Mouse (Mus musculus): ENCODE data around the gene Foxa2. TPM values are rescaled to one million over a fixed set of nuclear protein-coding genes. Genes with fewer than 3 reads are reported as not detected.

Foxa2 gene
- polyA plus RNA-seq, 1 experiment from 2014 or later, result 2.4 TPM

DNA sequence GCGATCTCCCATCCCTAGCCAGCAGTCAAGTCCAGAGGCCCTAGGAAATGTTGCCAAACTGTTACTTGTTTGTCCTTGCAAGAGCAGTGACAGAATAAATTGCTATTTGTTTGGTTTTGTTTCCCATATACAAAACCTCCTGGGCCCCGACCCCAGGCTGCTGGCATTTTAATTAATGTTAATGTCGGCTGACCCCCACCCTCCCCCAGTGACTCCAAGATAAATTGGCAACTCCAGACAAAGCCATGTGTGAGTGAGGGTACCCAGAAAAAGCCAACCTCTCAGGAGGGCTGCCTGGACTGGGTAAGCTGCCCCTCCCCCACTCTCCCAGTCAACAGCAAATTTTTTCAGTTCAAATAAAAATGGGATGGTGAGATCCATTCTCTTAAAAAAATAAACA is 26.6 kb downstream of the Foxa2 start:
- no peak overlapping the region for H3K9ac ChIP-seq (replicated peaks; ENCODE audit: low read depth, low read length)
- no peaks in the 10 kb centered on the region for H3K9me3 ChIP-seq (ENCODE audit: control insufficient read depth, low read length)
- no peaks in the 10 kb centered on the region for H3K36me3 ChIP-seq (ENCODE audit: control insufficient read depth, insufficient read depth, low read length)
- no peak overlapping the region for H3K4me3 ChIP-seq (ENCODE audit: low read depth, low read length)
- no peak for ATAC-seq (ENCODE audit: low read depth)
- H3K27ac ChIP-seq (ENCODE audit: low read depth, low read length), result no peak overlapping the region
- H3K4me2 ChIP-seq (ENCODE audit: low read depth, low read length), result no peak overlapping the region
- 18% methylated on average over 3 of the region's 3 CpGs for WGBS
- no peaks in the 10 kb centered on the region for H3K4me1 ChIP-seq (ENCODE audit: control insufficient read depth, insufficient read depth, low read length)
- peaks cover 45% of the 10 kb centered on the region for H3K27me3 ChIP-seq (ENCODE audit: control insufficient read depth, insufficient read depth, low read length)

DNA sequence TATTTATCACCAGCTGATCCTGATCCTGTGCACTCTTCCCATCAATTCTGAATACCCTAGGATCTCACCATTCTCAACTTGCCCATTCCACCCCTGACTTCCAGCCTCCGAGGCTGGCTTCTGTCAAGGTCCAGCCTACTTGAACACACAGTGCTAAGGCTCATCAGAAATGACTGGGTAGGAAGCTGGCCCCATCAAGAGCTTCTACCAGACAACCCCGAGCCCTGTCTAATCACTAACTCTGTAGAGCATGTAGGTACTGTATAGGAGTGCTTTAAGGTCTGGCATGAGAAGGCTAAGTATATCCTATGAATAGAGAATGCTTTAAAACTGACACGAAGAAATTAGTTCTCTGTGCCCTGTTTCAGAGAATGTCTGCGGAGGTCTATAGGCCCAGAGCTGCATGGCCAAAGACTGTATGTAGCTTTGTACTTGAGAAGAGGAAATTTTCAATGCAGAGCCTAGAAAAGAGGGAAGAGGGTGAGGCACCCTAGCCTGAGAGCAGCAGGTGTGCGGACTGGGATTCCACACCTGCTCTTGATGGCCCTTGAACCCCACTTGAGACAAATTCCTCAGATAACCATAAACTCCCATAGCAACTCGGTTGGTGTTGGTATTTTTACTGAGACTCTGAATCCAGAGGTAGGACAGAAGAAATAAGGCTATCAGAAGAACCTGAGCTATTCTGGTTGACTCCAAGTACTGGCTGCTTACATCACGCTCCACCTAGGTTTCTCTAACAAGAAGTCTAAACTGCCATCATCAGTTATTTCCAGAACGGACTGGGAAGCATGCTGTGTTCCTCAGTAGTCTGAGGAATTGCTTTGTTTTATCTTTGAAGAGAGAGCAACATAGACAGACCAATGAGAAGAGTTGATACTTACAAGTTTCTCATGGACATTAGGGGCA is 28.7 kb downstream of the Foxa2 start:
- no peak for ATAC-seq (ENCODE audit: low read depth)
- Histone ChIP-seq H3K36me3 (ENCODE audit: control insufficient read depth, insufficient read depth, low read length) (no peaks in the 10 kb centered on the region), H3K4me3 (ENCODE audit: low read depth, low read length) (no peak overlapping the region), H3K9ac (replicated peaks; ENCODE audit: low read depth, low read length) (no peak overlapping the region), H3K4me1 (ENCODE audit: control insufficient read depth, insufficient read depth, low read length) (no peaks in the 10 kb centered on the region), H3K27ac (ENCODE audit: low read depth, low read length) (no peak overlapping the region), H3K27me3 (ENCODE audit: control insufficient read depth, insufficient read depth, low read length) (peaks cover 26% of the 10 kb centered on the region), H3K4me2 (ENCODE audit: low read depth, low read length) (no peak overlapping the region), H3K9me3 (ENCODE audit: control insufficient read depth, low read length) (no peaks in the 10 kb centered on the region)
- WGBS, result 87% methylated on average over 8 of the region's 8 CpGs

DNA sequence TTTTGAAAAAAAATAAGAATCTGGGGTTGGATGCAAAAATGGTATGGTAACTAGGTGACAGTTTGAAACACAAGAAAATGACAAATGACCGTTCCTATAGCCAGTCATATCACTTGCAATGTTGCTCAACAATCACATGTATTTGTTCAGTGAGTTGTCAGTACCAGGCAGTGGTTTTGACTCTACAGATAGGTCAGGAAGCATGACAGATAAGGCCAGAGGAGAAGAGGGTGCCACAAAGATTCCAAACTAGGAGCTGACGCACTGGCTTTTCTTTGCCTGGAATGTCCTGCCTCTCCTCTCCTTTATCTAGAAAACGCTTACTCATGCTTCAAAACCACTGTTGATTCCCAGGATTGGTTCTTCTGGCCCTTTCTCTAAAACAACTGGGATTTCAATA is 33.4 kb downstream of the Foxa2 start:
- H3K27ac ChIP-seq (ENCODE audit: low read depth, low read length), result no peak overlapping the region
- H3K9me3 ChIP-seq (ENCODE audit: control insufficient read depth, low read length), result no peaks in the 10 kb centered on the region
- no peak for ATAC-seq (ENCODE audit: low read depth)
- H3K27me3 ChIP-seq (ENCODE audit: control insufficient read depth, insufficient read depth, low read length), result no peaks in the 10 kb centered on the region
- 84% methylated on average over 3 of the region's 3 CpGs for WGBS
- no peak overlapping the region for H3K9ac ChIP-seq (replicated peaks; ENCODE audit: low read depth, low read length)
- H3K4me3 ChIP-seq (ENCODE audit: low read depth, low read length), result no peak overlapping the region
- no peak overlapping the region for H3K4me2 ChIP-seq (ENCODE audit: low read depth, low read length)
- H3K4me1 ChIP-seq (ENCODE audit: control insufficient read depth, insufficient read depth, low read length), result no peaks in the 10 kb centered on the region
- no peaks in the 10 kb centered on the region for H3K36me3 ChIP-seq (ENCODE audit: control insufficient read depth, insufficient read depth, low read length)

DNA sequence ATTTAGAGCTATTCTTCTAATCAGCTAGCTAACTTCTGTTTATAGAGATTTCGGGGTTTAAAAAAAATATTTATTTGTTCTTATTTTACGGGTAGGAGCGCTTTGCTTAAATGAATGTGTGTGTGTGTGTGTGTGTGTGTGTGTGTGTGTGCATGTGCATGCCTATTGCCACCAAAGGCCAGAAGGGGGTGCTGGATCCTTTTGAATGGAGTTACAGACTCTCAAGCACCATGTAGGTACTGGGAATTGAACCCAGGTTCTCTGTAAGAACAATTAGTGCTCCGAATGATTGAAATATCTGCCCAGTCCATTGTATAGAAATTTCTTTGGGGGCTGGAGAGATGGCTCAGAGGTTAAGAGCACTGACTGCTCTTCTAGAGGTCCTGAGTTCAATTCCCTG is 37.7 kb downstream of the Foxa2 start:
- no peaks in the 10 kb centered on the region for H3K4me1 ChIP-seq (ENCODE audit: control insufficient read depth, insufficient read depth, low read length)
- H3K9me3 ChIP-seq (ENCODE audit: control insufficient read depth, low read length), result no peaks in the 10 kb centered on the region
- no peaks in the 10 kb centered on the region for H3K36me3 ChIP-seq (ENCODE audit: control insufficient read depth, insufficient read depth, low read length)
- WGBS, result 98% methylated on average over 4 of the region's 4 CpGs
- no peak overlapping the region for H3K4me2 ChIP-seq (ENCODE audit: low read depth, low read length)
- H3K27ac ChIP-seq (ENCODE audit: low read depth, low read length), result no peak overlapping the region
- H3K27me3 ChIP-seq (ENCODE audit: control insufficient read depth, insufficient read depth, low read length), result no peaks in the 10 kb centered on the region
- ATAC-seq (ENCODE audit: low read depth), result no peak
- H3K9ac ChIP-seq (replicated peaks; ENCODE audit: low read depth, low read length), result no peak overlapping the region
- no peak overlapping the region for H3K4me3 ChIP-seq (ENCODE audit: low read depth, low read length)

DNA sequence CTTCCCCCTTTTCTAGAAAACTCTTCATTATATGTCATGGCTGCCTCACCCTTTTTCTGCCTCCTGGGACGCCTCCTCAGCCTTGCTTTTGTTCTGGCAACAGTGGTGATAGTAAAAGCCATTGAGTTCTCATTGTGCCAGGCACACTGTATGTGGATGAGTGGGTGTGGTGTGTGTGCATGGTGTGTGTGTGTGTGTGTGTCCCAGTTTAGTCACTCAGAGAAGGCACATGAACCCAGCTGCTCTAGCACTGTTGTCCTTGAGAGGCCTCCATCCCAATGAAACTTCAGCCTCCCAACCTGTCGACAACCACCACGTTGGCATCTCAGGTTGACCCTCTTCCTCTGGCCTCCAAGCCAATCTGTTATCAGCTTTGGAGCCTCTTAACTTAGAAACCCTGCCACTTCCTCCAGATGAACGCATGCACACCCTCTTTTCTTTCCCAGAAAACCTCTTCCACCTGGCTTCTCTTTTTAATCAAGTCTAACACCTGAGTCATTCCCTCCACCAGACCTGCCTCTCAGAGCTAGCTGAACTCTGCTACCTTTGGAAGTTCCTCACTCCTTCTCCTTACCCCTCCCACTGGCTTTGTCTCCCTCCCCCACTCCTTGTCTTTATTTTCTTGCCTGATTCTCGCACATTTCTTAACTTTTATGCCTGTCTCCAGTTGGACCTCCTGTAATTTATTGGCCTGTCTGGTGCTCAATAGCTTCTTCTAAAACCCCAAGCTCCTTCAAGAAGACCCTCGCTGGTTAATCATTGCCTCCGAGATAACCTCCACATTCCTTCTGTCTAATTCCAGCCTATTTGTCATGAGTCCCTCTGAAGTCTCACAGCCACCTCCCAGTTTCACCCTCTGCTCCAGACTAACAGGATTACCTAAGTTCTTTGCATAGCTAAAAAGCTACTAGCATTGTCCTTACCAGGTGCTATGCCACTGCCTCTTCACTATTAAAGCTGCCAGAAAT is 41.9 kb downstream of the Foxa2 start:
- Histone ChIP-seq H3K9me3 (ENCODE audit: control insufficient read depth, low read length) (no peaks in the 10 kb centered on the region), H3K27ac (ENCODE audit: low read depth, low read length) (no peak overlapping the region), H3K4me2 (ENCODE audit: low read depth, low read length) (no peak overlapping the region), H3K36me3 (ENCODE audit: control insufficient read depth, insufficient read depth, low read length) (no peaks in the 10 kb centered on the region), H3K9ac (replicated peaks; ENCODE audit: low read depth, low read length) (no peak overlapping the region), H3K4me1 (ENCODE audit: control insufficient read depth, insufficient read depth, low read length) (no peaks in the 10 kb centered on the region), H3K4me3 (ENCODE audit: low read depth, low read length) (no peak overlapping the region), H3K27me3 (ENCODE audit: control insufficient read depth, insufficient read depth, low read length) (no peaks in the 10 kb centered on the region)
- no peak for ATAC-seq (ENCODE audit: low read depth)
- 51% methylated on average over 7 of the region's 7 CpGs for WGBS

DNA sequence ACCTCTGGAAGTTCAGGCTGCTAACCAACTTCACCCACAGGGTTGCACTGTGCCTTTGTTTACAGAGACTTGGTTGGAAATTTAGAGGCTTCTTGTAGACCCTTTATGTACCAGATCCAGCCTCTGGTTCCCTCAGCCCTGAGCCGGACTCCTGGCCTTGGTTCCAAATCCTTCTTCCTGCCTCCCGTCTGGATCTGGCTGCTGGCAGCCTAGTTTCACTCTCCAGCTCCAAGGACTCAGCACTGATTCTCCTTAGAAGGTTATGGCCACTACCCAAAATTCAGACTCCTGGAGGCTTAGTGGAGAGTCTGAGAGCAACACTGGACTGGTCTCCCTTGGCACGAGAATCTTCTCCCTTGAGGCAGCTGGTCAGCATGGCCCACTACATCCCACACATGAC is 43.3 kb downstream of the Foxa2 start:
- WGBS, result 95% methylated on average over 3 of the region's 3 CpGs
- Histone ChIP-seq H3K4me1 (ENCODE audit: control insufficient read depth, insufficient read depth, low read length) (no peaks in the 10 kb centered on the region), H3K27ac (ENCODE audit: low read depth, low read length) (no peak overlapping the region), H3K36me3 (ENCODE audit: control insufficient read depth, insufficient read depth, low read length) (no peaks in the 10 kb centered on the region), H3K4me2 (ENCODE audit: low read depth, low read length) (no peak overlapping the region), H3K9me3 (ENCODE audit: control insufficient read depth, low read length) (no peaks in the 10 kb centered on the region), H3K27me3 (ENCODE audit: control insufficient read depth, insufficient read depth, low read length) (no peaks in the 10 kb centered on the region), H3K9ac (replicated peaks; ENCODE audit: low read depth, low read length) (no peak overlapping the region), H3K4me3 (ENCODE audit: low read depth, low read length) (no peak overlapping the region)
- no peak for ATAC-seq (ENCODE audit: low read depth)

DNA sequence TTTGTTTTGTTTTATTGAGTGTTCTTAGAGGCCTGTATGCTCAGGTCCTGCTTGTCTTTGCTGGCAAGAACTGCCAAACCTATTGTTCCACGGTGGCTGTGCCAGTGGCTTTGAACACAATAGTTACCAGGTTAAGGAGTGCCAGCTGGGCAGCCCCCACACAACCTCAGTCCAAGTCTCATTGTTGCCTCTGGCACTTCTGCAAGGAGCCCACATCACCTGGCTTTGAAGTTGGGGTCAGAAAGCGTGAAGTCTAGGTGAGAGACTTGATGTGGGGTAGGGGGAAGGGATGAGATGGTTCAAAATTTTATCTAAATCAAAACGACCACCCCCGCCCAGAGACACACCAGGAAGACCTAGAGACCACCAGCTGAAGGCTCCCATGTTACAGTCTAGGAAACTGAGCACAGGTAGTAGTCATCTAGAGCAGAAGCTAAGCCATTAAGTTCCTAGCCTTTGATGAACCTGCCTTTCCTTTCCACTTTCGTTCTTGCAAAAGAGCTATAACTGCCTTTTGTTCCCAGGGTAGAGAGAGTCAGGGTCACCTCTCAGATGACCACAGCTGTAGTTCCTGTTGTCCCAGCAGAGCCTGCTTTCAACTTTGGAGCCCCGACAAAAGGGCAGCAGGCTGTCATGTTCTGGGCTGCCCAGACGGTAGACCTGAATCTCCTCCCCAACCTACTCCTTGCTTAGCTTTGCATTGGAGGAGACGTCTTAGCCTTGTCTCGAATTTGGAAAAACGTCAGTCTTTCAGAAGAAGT is 48.4 kb downstream of the Foxa2 start:
- no peaks in the 10 kb centered on the region for H3K9me3 ChIP-seq (ENCODE audit: control insufficient read depth, low read length)
- 76% methylated on average over 10 of the region's 10 CpGs for WGBS
- ATAC-seq (ENCODE audit: low read depth), result no peak
- no peaks in the 10 kb centered on the region for H3K36me3 ChIP-seq (ENCODE audit: control insufficient read depth, insufficient read depth, low read length)
- H3K4me2 ChIP-seq (ENCODE audit: low read depth, low read length), result no peak overlapping the region
- H3K4me1 ChIP-seq (ENCODE audit: control insufficient read depth, insufficient read depth, low read length), result no peaks in the 10 kb centered on the region
- H3K27ac ChIP-seq (ENCODE audit: low read depth, low read length), result no peak overlapping the region
- no peak overlapping the region for H3K4me3 ChIP-seq (ENCODE audit: low read depth, low read length)
- no peaks in the 10 kb centered on the region for H3K27me3 ChIP-seq (ENCODE audit: control insufficient read depth, insufficient read depth, low read length)
- no peak overlapping the region for H3K9ac ChIP-seq (replicated peaks; ENCODE audit: low read depth, low read length)

DNA sequence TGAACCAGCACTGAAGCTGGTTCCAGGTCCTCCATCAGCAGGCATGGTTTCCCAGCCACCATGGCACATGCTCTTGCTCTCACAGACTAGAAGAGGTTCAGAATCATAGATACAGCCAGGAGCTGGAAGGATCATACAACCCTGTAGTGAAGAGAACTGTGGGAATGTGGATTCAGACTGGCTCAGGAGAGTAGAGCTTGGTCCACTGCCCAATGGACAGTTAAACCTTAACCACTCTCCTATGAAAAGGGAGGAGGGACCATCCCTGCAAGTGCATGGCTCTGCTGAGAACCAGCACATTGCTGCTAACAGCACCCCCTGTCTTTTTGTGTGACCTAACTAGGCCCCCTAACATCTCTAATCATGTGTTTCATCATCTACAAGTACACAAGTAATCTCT is 50.0 kb downstream of the Foxa2 start:
- Histone ChIP-seq H3K36me3 (ENCODE audit: control insufficient read depth, insufficient read depth, low read length) (no peaks in the 10 kb centered on the region), H3K4me3 (ENCODE audit: low read depth, low read length) (no peak overlapping the region), H3K4me2 (ENCODE audit: low read depth, low read length) (no peak overlapping the region), H3K27me3 (ENCODE audit: control insufficient read depth, insufficient read depth, low read length) (no peaks in the 10 kb centered on the region), H3K9me3 (ENCODE audit: control insufficient read depth, low read length) (no peaks in the 10 kb centered on the region), H3K9ac (replicated peaks; ENCODE audit: low read depth, low read length) (no peak overlapping the region), H3K4me1 (ENCODE audit: control insufficient read depth, insufficient read depth, low read length) (no peaks in the 10 kb centered on the region), H3K27ac (ENCODE audit: low read depth, low read length) (no peak overlapping the region)
- no peak for ATAC-seq (ENCODE audit: low read depth)

Data from neural tube, embryonic 14.5 days (tissue).